Mouse (Mus musculus): Measurements from ENCODE around the gene Tvp23b. TPM values are rescaled to one million over a fixed set of nuclear protein-coding genes. Genes with fewer than 3 reads are reported as not detected.

Tvp23b gene
- total RNA-seq, 1 experiment, result 62.5 TPM

DNA sequence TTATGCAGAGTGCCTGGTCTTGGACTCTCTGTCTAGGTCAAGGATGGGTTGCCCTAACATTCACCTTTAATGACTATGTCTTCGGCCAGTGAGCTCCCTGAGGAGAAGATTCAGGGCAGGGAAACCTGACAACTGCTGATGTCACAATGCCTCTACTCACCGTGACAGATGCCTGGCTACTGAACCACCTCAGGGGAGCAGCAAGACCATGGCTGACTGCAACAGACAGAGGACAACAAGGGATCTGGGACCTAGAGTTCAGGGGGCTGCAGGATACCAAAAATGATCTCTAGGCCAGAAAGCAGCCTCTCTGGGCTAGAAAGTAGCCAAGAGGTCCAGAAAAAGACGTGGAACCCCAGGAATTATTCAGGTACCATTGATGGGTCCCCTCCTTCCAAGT lies 71.8 kb downstream of the Tvp23b start, which contains the start of gene Cdrt4:
TSS of gene Cdrt4 (plus strand) at position 182 of the 400 bp plus-strand sequence.
- no peak within 1 kb of the TSS for H3K27ac ChIP-seq (ENCODE audit: insufficient read depth, low read depth, low read length, poor library complexity, severe bottlenecking)
- no peak for DNase-seq (ENCODE audit: low read depth, low spot score)
- in situ Hi-C loops (cut with MboI; ENCODE audit: low sequenced_read_pairs in 2 of 2, unreplicated experiment in 2 of 2), result no loop called here
- no peaks in the 10 kb centered on the region for H3K36me3 ChIP-seq (ENCODE audit: control insufficient read depth, insufficient read depth, low read length, poor library complexity, severe bottlenecking)
- H3K9me3 ChIP-seq (ENCODE audit: control insufficient read depth, insufficient read depth, low read depth, low read length), result no peaks in the 10 kb centered on the region
- H3K4me3 ChIP-seq (ENCODE audit: insufficient read depth in 1 of 2, low read depth in 1 of 2, low read length in 2 of 2, poor library complexity in 1 of 2, severe bottlenecking in 1 of 2), result no peak within 1 kb of the TSS
- TF ChIP-seq ZC3H11A (IDR thresholded peaks at IDR 0.05; ENCODE audit: borderline replicate concordance, low read depth, low read length), result no peak
- TF ChIP-seq CHD2 (IDR thresholded peaks at IDR 0.05; ENCODE audit: low read depth, low read length), result no peak
- no peak for TF ChIP-seq MAFK (IDR thresholded peaks at IDR 0.05; ENCODE audit: insufficient read depth, low read depth, low read length)
- TF ChIP-seq HCFC1 (IDR thresholded peaks at IDR 0.05; ENCODE audit: borderline replicate concordance, insufficient read depth, low read length), result no peak
- no peak for TF ChIP-seq ZNF384 (IDR thresholded peaks at IDR 0.05; ENCODE audit: low read depth, low read length)
- no peak within 1 kb of the TSS for H3K9ac ChIP-seq (ENCODE audit: insufficient read depth, low read depth, low read length, poor library complexity, severe bottlenecking)
- peaks cover 2 to 16% of the 10 kb centered on the region in 2 experiments; a peak in 2 of 4 replicates for H3K4me1 ChIP-seq (ENCODE audit: control insufficient read depth in 2 of 2, insufficient read depth in 2 of 2, low read length in 2 of 2, poor library complexity in 1 of 2)

DNA sequence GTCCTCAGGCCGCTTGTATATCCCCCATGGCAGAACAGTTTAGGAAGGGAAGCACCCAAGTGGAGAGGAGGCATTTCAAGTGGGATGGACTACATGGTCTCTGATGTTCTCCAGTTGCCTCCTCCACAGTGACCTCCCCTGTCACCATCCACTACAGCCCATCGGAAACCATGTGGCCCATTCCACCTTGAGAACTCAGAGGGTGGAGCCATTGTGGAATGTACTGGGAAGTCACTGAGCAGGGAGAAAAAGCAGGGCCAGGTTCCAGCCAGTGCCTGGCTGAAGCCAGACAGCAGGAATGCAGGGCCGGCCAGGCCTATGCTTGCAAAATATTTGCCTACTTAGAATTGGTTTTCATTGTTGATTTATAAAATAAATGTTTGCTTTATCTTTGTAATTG lies 75.5 kb downstream of the Tvp23b start:
- TF ChIP-seq MAFK (IDR thresholded peaks at IDR 0.05; ENCODE audit: insufficient read depth, low read depth, low read length), result no peak
- no peak for TF ChIP-seq ZNF384 (IDR thresholded peaks at IDR 0.05; ENCODE audit: low read depth, low read length)
- Histone ChIP-seq H3K9ac (ENCODE audit: insufficient read depth, low read depth, low read length, poor library complexity, severe bottlenecking) (no peak overlapping the region; the same call in 1 of the 2 replicates), H3K36me3 (ENCODE audit: control insufficient read depth, insufficient read depth, low read length, poor library complexity, severe bottlenecking) (no peaks in the 10 kb centered on the region), H3K4me1 (ENCODE audit: control insufficient read depth in 2 of 2, insufficient read depth in 2 of 2, low read length in 2 of 2, poor library complexity in 1 of 2) (peaks cover 2 to 16% of the 10 kb centered on the region in 2 experiments; a peak in 2 of 4 replicates), H3K9me3 (ENCODE audit: control insufficient read depth, insufficient read depth, low read depth, low read length) (no peaks in the 10 kb centered on the region), H3K27ac (ENCODE audit: insufficient read depth, low read depth, low read length, poor library complexity, severe bottlenecking) (0 out of 2 replicates have a peak overlapping the region, but pooled peaks have one; percentile 2), H3K4me3 (ENCODE audit: insufficient read depth in 1 of 2, low read depth in 1 of 2, low read length in 2 of 2, poor library complexity in 1 of 2, severe bottlenecking in 1 of 2) (no peak overlapping the region)
- DNase-seq (ENCODE audit: low read depth, low spot score), result no peak
- in situ Hi-C loops (cut with MboI; ENCODE audit: low sequenced_read_pairs in 2 of 2, unreplicated experiment in 2 of 2), result no loop called here

DNA sequence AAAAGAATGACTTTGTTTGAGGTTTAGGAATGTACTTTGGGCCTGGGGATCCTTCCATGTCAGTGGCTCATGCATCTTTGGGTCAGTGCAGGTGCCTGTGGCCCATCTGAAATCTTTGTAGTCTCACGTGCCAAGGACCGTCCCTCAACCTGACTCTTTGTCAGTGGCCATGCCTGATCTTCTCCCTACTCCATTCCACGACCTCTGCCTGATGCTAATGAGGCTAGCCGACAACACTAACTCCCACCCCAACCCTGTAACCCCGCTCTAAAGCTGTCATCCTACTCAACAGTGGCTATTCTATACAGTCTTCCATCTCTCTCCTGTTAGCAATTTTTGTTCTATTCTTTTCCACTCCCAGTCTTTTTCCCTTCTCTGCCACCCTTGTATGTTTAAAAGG lies 75.9 kb downstream of the Tvp23b start:
- in situ Hi-C loops (cut with MboI; ENCODE audit: low sequenced_read_pairs in 2 of 2, unreplicated experiment in 2 of 2), result no loop called here
- TF ChIP-seq MAFK (IDR thresholded peaks at IDR 0.05; ENCODE audit: insufficient read depth, low read depth, low read length) (no peak), ZNF384 (IDR thresholded peaks at IDR 0.05; ENCODE audit: low read depth, low read length) (no peak), ZC3H11A (IDR thresholded peaks at IDR 0.05; ENCODE audit: borderline replicate concordance, low read depth, low read length) (no peak), HCFC1 (IDR thresholded peaks at IDR 0.05; ENCODE audit: borderline replicate concordance, insufficient read depth, low read length) (no peak), CHD2 (IDR thresholded peaks at IDR 0.05; ENCODE audit: low read depth, low read length) (no peak)

DNA sequence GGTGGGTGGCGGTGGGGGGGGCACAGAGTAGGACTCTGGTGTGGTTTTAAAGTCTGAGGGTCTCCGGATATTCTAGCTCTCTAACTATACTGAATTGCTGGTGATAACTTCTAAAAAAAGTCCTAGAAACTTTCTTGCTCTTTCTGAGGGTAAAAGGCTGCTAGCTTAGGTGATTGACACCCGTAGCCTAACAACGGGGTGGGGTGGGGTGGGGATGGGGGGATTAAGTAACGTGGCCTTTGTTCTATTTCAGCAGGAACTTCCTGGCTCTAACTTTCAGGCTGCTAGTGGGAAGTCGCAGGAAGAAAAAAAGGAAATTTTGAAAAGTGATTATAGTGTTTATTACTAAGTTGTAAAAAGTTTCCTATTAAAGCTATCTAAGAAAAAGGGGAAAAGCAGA lies 76.5 kb downstream of the Tvp23b start:
- in situ Hi-C loops (cut with MboI; ENCODE audit: low sequenced_read_pairs in 2 of 2, unreplicated experiment in 2 of 2), result no loop called here
- Histone ChIP-seq H3K9ac (ENCODE audit: insufficient read depth, low read depth, low read length, poor library complexity, severe bottlenecking) (no peak overlapping the region), H3K36me3 (ENCODE audit: control insufficient read depth, insufficient read depth, low read length, poor library complexity, severe bottlenecking) (no peaks in the 10 kb centered on the region), H3K9me3 (ENCODE audit: control insufficient read depth, insufficient read depth, low read depth, low read length) (no peaks in the 10 kb centered on the region), H3K4me1 (ENCODE audit: control insufficient read depth in 2 of 2, insufficient read depth in 2 of 2, low read length in 2 of 2, poor library complexity in 1 of 2) (peaks cover 2 to 16% of the 10 kb centered on the region in 2 experiments; a peak in 2 of 4 replicates), H3K27ac (ENCODE audit: insufficient read depth, low read depth, low read length, poor library complexity, severe bottlenecking) (peak overlapping the region; percentile 2; the same call in 1 of the 2 replicates), H3K4me3 (ENCODE audit: insufficient read depth in 1 of 2, low read depth in 1 of 2, low read length in 2 of 2, poor library complexity in 1 of 2, severe bottlenecking in 1 of 2) (no peak overlapping the region)
- no peak for TF ChIP-seq ZNF384 (IDR thresholded peaks at IDR 0.05; ENCODE audit: low read depth, low read length)
- TF ChIP-seq MAFK (IDR thresholded peaks at IDR 0.05; ENCODE audit: insufficient read depth, low read depth, low read length), result no peak
- TF ChIP-seq HCFC1 (IDR thresholded peaks at IDR 0.05; ENCODE audit: borderline replicate concordance, insufficient read depth, low read length), result no peak
- no peak for TF ChIP-seq CHD2 (IDR thresholded peaks at IDR 0.05; ENCODE audit: low read depth, low read length)
- TF ChIP-seq ZC3H11A (IDR thresholded peaks at IDR 0.05; ENCODE audit: borderline replicate concordance, low read depth, low read length), result no peak
- no peak for DNase-seq (ENCODE audit: low read depth, low spot score)

More for the DNA sequence above, 75.9 kb downstream of the Tvp23b start:
- Histone ChIP-seq H3K9ac (ENCODE audit: insufficient read depth, low read depth, low read length, poor library complexity, severe bottlenecking) (no peak overlapping the region), H3K4me1 (ENCODE audit: control insufficient read depth in 2 of 2, insufficient read depth in 2 of 2, low read length in 2 of 2, poor library complexity in 1 of 2) (peaks cover 2 to 16% of the 10 kb centered on the region in 2 experiments; a peak in 2 of 4 replicates), H3K4me3 (ENCODE audit: insufficient read depth in 1 of 2, low read depth in 1 of 2, low read length in 2 of 2, poor library complexity in 1 of 2, severe bottlenecking in 1 of 2) (no peak overlapping the region), H3K36me3 (ENCODE audit: control insufficient read depth, insufficient read depth, low read length, poor library complexity, severe bottlenecking) (no peaks in the 10 kb centered on the region), H3K27ac (ENCODE audit: insufficient read depth, low read depth, low read length, poor library complexity, severe bottlenecking) (peak overlapping the region; percentile 2; the same call in 1 of the 2 replicates), H3K9me3 (ENCODE audit: control insufficient read depth, insufficient read depth, low read depth, low read length) (no peaks in the 10 kb centered on the region)
- DNase-seq (ENCODE audit: low read depth, low spot score), result no peak

All from ES-E14 (cell line).